Mouse (Mus musculus) liver, embryonic 14.5 days (tissue): ENCODE results near the gene Otud4. TPM values are rescaled to one million over a fixed set of nuclear protein-coding genes. Genes with fewer than 3 reads are reported as not detected.

ENCODE experiments used
- ATAC-seq: fragments of 200-750 bp; cut with Nextera tagmentation; 2 replicates; pipeline ENCODE4 v1.8.0; 2017; ENCODE audit warnings: moderate number of reproducible peaks, mild to moderate bottlenecking, moderate library complexity; ENCODE audit not compliant: insufficient read depth
- DNase-seq, 3 experiments: peaks; one replicate each; pipeline ENCODE4 v3.0.0-alpha.2; 2012 to 2013; ENCODE audit warnings: low read depth in 3 of 3, low spot score in 3 of 3
- H3K27ac ChIP-seq: fragments of 300-500 bp; sonication (generic); 2 replicates; pipeline ENCODE4 v1.5.1; 2014; ENCODE audit warnings: moderate library complexity, mild to moderate bottlenecking, control low read depth, inconsistent platforms
- H3K27me3 ChIP-seq: fragments of 300-500 bp; sonication (generic); 2 replicates; pipeline ENCODE4 v1.6.1; 2014; ENCODE audit warnings: mild to moderate bottlenecking, low read length, moderate library complexity; ENCODE audit not compliant: control insufficient read depth, insufficient read depth
- H3K36me3 ChIP-seq: fragments of 300-500 bp; sonication (generic); replicated peaks from 2 replicates; pipeline ENCODE4 v1.6.1; 2014; ENCODE audit warnings: low read depth; ENCODE audit not compliant: control insufficient read depth, insufficient read depth
- H3K4me1 ChIP-seq, 2 experiments: fragments of 200-500 bp in 1 of 2; fragments of 300-500 bp in 1 of 2; sonication (generic) in 1 of 2; replicated peaks; 2 replicates each; pipeline ENCODE4 v1.6.1; 2012 to 2014; ENCODE audit warnings: antibody characterized with exemption in 1 of 2, inconsistent platforms in 1 of 2, low read length in 1 of 2; ENCODE audit not compliant: control insufficient read depth in 2 of 2, insufficient read depth in 2 of 2
- H3K4me2 ChIP-seq: fragments of 300-500 bp; sonication (generic); 2 replicates; pipeline ENCODE4 v1.6.1; 2014; ENCODE audit warnings: low read depth, mild to moderate bottlenecking, control low read depth, moderate library complexity
- H3K4me3 ChIP-seq, 2 experiments: fragments of 200-500 bp in 1 of 2; fragments of 300-500 bp in 1 of 2; sonication (generic) in 1 of 2; 2 replicates each; pipeline ENCODE4 v1.5.1; 2012 to 2014; ENCODE audit warnings: low read depth in 2 of 2, low read length in 2 of 2, mild to moderate bottlenecking in 2 of 2, control low read depth in 1 of 2, inconsistent platforms in 1 of 2, moderate library complexity in 1 of 2; ENCODE audit not compliant: insufficient read depth in 1 of 2
- H3K9ac ChIP-seq: fragments of 300-500 bp; sonication (generic); replicated peaks from 2 replicates; pipeline ENCODE4 v1.6.1; 2014; ENCODE audit warnings: mild to moderate bottlenecking, control low read depth, moderate library complexity
- H3K9me3 ChIP-seq: fragments of 300-500 bp; sonication (generic); 2 replicates; pipeline ENCODE4 v1.6.1; 2016; ENCODE audit warnings: low read length, mixed read lengths; ENCODE audit not compliant: control insufficient read depth
- CTCF ChIP-seq: IDR thresholded peaks from 2 replicates; pipeline ENCODE4 v1.5.1; 2016; ENCODE audit warnings: antibody characterized with exemption, low read depth, control low read depth
- EP300 ChIP-seq: IDR thresholded peaks from 2 replicates; pipeline ENCODE4 v1.6.1; 2016; ENCODE audit warnings: antibody characterized with exemption, low read depth
- WGBS: fragments of 180-500 bp; shearing (Covaris S2); extraction: QIAGEN DNeasy Blood & Tissue Kit; methylation state at CpG from one replicate; pipeline ENCODE4 v1.1.7; 2014; ENCODE audit not compliant: insufficient replicate concordance; 5-methylcytosine and 5-hydroxymethylcytosine counted together
- polyA plus RNA-seq, 2 experiments: library from polyadenylated mRNA; depleted of rRNA in 1 of 2; stranded (reverse) in 1 of 2; unstranded in 1 of 2; fragments of >200 nt; fragmentation: Nextera tagmentation in 1 of 2; extraction: Ambion mirVana in 1 of 2; gene quantifications; 2 replicates each; pipeline versions ENCODE4 v1.2.1 to v1.2.3; 2012 to 2014

Otud4 gene
- polyA plus RNA-seq, 2 experiments = 8.6 to 10.3 TPM

GRCm38 (mm10) chr8:79608701-79609100 lies 30.7 kb upstream of the Otud4 start:
- Histone ChIP-seq H3K4me1 (0 out of 4 replicates have a peak, but pooled peaks cover 0 to 2% of the 10 kb centered on the region in 2 experiments), H3K9ac (no peak overlapping the region), H3K27ac (no peak overlapping the region), H3K4me3 (no peak overlapping the region), H3K36me3 (no peaks in the 10 kb centered on the region), H3K9me3 (no peaks in the 10 kb centered on the region), H3K27me3 (no peaks in the 10 kb centered on the region), H3K4me2 (no peak overlapping the region)
- ATAC-seq (no peak), DNase-seq (no peak)
- TF ChIP-seq EP300 (no peak), CTCF (no peak)
- 57% methylated on average over 3 of the region's 3 CpGs for WGBS

- H3K9me3 ChIP-seq = no peaks in the 10 kb centered on the region
- no peaks in the 10 kb centered on the region for H3K36me3 ChIP-seq
- no peak for DNase-seq
- H3K27me3 ChIP-seq = no peaks in the 10 kb centered on the region
- no peak overlapping the region for H3K9ac ChIP-seq
- H3K4me2 ChIP-seq = no peak overlapping the region
- 0 out of 4 replicates have a peak, but pooled peaks cover 0 to 2% of the 10 kb centered on the region in 2 experiments for H3K4me1 ChIP-seq
- no peak for ATAC-seq
- TF ChIP-seq EP300 = no peak
- TF ChIP-seq CTCF = no peak
- H3K4me3 ChIP-seq = no peak overlapping the region
- no peak overlapping the region for H3K27ac ChIP-seq
Measured at GRCm38 (mm10) chr8:79610268-79610667, 29.1 kb upstream of the Otud4 start.

- H3K9ac ChIP-seq = no peak overlapping the region
- no peaks in the 10 kb centered on the region for H3K27me3 ChIP-seq
- DNase-seq (no peak), ATAC-seq (no peak)
- no peak overlapping the region for H3K27ac ChIP-seq
- no peaks in the 10 kb centered on the region for H3K36me3 ChIP-seq
- WGBS = 59% methylated on average over 6 of the region's 6 CpGs
- H3K4me2 ChIP-seq = no peak overlapping the region
- no peaks in the 10 kb centered on the region for H3K9me3 ChIP-seq
- H3K4me1 ChIP-seq = 0 out of 4 replicates have a peak, but pooled peaks cover 0 to 2% of the 10 kb centered on the region in 2 experiments
- no peak overlapping the region for H3K4me3 ChIP-seq
- TF ChIP-seq CTCF = no peak
- no peak for TF ChIP-seq EP300
Measured at GRCm38 (mm10) chr8:79612298-79612697, 27.1 kb upstream of the Otud4 start.

- Histone ChIP-seq H3K4me2 (no peak overlapping the region), H3K4me3 (no peak overlapping the region), H3K27ac (no peak overlapping the region), H3K9me3 (no peaks in the 10 kb centered on the region), H3K4me1 (0 out of 4 replicates have a peak, but pooled peaks cover 0 to 2% of the 10 kb centered on the region in 2 experiments), H3K9ac (no peak overlapping the region), H3K27me3 (no peaks in the 10 kb centered on the region), H3K36me3 (no peaks in the 10 kb centered on the region)
- 5% methylated on average over 5 of the region's 5 CpGs for WGBS
- no peak for TF ChIP-seq EP300
- TF ChIP-seq CTCF = 0 out of 2 replicates have a peak, but pooled peaks have one; percentile 17
- DNase-seq (no peak), ATAC-seq (no peak)
Measured at GRCm38 (mm10) chr8:79612965-79613364, 26.5 kb upstream of the Otud4 start.

- no peak for DNase-seq
Measured at GRCm38 (mm10) chr8:79615741-79616350, 23.6 kb upstream of the Otud4 start.

More at GRCm38 (mm10) chr8:79615741-79616350, 23.6 kb upstream of the Otud4 start:
- peaks cover 8 to 12% of the 10 kb centered on the region in 2 experiments for H3K4me1 ChIP-seq
- 68% methylated on average over 6 of the region's 6 CpGs for WGBS
- H3K4me2 ChIP-seq = no peak overlapping the region
- no peaks in the 10 kb centered on the region for H3K27me3 ChIP-seq
- no peak overlapping the region for H3K4me3 ChIP-seq
- H3K9ac ChIP-seq = no peak overlapping the region
- no peaks in the 10 kb centered on the region for H3K36me3 ChIP-seq
- no peak overlapping the region for H3K27ac ChIP-seq
- ATAC-seq = peak; percentile 31; the same call in 1 of the 2 replicates
- no peaks in the 10 kb centered on the region for H3K9me3 ChIP-seq
- TF ChIP-seq CTCF = no peak
- TF ChIP-seq EP300 = no peak
